ENCODE assay signal across 10 mouse cellular contexts in genomic region chr6:128993221-128993620, GRCm38 (mm10). TPM values are rescaled to one million over a fixed set of nuclear protein-coding genes. Genes with fewer than 3 reads are reported as not detected.
A peak's percentile ranks its signal among the peaks of the same experiment; 100 is the strongest.
DNase-seq lines count a peak whose midpoint lies in the region; ATAC-seq lines count a peak whose summit lies in the region.
"Had no signal": no experiment of that assay in that cellular context is flagged by ENCODE, and none has a peak within 500 bp of the region (broad histone marks: within the 10 kb centered on the region; RNA-seq: fewer than 3 reads in every experiment).

No protein-coding gene starts in this region.

- H3K27ac ChIP-seq in lung, embryonic 16.5 days (ENCODE audit: low read length) = peak overlapping the region; percentile 81
- H3K27ac ChIP-seq in hindbrain, embryonic 14.5 days = peak overlapping the region; percentile 21; the same call in 1 of the 2 replicates
- peak overlapping the region; percentile 60; the same call in 1 of the 2 replicates for H3K27ac ChIP-seq in neural tube, embryonic 15.5 days (replicated peaks)
- H3K27ac ChIP-seq: intestine, embryonic 15.5 days; liver, embryonic 15.5 days had no signal

- H3K4me1 ChIP-seq in lung, embryonic 16.5 days (replicated peaks; ENCODE audit: control insufficient read depth, insufficient read depth, low read length) = peaks cover 12% of the 10 kb centered on the region; the same call in 1 of the 2 replicates
- 0 out of 2 replicates have a peak, but pooled peaks cover 8% of the 10 kb centered on the region for H3K4me1 ChIP-seq in hindbrain, embryonic 14.5 days (replicated peaks; ENCODE audit: control insufficient read depth, insufficient read depth, low read length)
- H3K4me1 ChIP-seq in neural tube, embryonic 15.5 days = peaks cover 12% of the 10 kb centered on the region; the same call in 1 of the 2 replicates

- no peak for DNase-seq in lung, postnatal 14 days
- DNase-seq in hindbrain, embryonic 14.5 days (ENCODE audit: low spot score) = no peak
- DNase-seq in gastrocnemius, postnatal 10 days = no peak
- DNase-seq in embryo, embryonic 9.5 days (ENCODE audit: extremely low spot score) = no peak
- DNase-seq: cerebellum, adult 18-20 months had no signal

- no peaks in the 10 kb centered on the region for H3K36me3 ChIP-seq in lung, embryonic 16.5 days (ENCODE audit: control insufficient read depth, insufficient read depth, low read length)
- H3K36me3 ChIP-seq in hindbrain, embryonic 14.5 days (replicated peaks; ENCODE audit: control insufficient read depth, insufficient read depth) = no peaks in the 10 kb centered on the region
- no peaks in the 10 kb centered on the region for H3K36me3 ChIP-seq in neural tube, embryonic 15.5 days
- H3K36me3 ChIP-seq: intestine, embryonic 15.5 days; liver, embryonic 15.5 days had no signal

- 56% methylated on average over 2 of the region's 2 CpGs for WGBS in lung, embryonic 16.5 days
- WGBS in hindbrain, embryonic 14.5 days = 44% methylated on average over 2 of the region's 2 CpGs
- WGBS in neural tube, embryonic 15.5 days = 24% methylated on average over 2 of the region's 2 CpGs

- no peak overlapping the region for H3K4me3 ChIP-seq in lung, embryonic 16.5 days (ENCODE audit: low read length)
- H3K4me3 ChIP-seq in hindbrain, embryonic 14.5 days (replicated peaks; ENCODE audit: low read length) = no peak overlapping the region
- H3K4me3 ChIP-seq in neural tube, embryonic 15.5 days (replicated peaks) = no peak overlapping the region
- H3K4me3 ChIP-seq: intestine, embryonic 15.5 days; liver, embryonic 15.5 days had no signal

- no peak for ATAC-seq in lung, embryonic 16.5 days (ENCODE audit: low read depth)
- peak; percentile 58 for ATAC-seq in common myeloid progenitor, adult 5-6 weeks (replicated peaks; ENCODE audit: low read depth, poor library complexity, severe bottlenecking)
- no peak for ATAC-seq in hindbrain, embryonic 14.5 days (ENCODE audit: low FRiP score)
- no peak for ATAC-seq in neural tube, embryonic 15.5 days (ENCODE audit: low FRiP score)
- ATAC-seq: intestine, embryonic 15.5 days had no signal

- H3K4me2 ChIP-seq in lung, embryonic 16.5 days (ENCODE audit: low read depth, low read length) = peak overlapping the region; percentile 30
- 0 out of 2 replicates have a peak overlapping the region, but pooled peaks have one; percentile 12 for H3K4me2 ChIP-seq in hindbrain, embryonic 14.5 days (replicated peaks)
- peak overlapping the region; percentile 22 for H3K4me2 ChIP-seq in neural tube, embryonic 15.5 days
- H3K4me2 ChIP-seq: intestine, embryonic 15.5 days; liver, embryonic 15.5 days had no signal

- no peaks in the 10 kb centered on the region for H3K27me3 ChIP-seq in lung, embryonic 16.5 days (ENCODE audit: control insufficient read depth, insufficient read depth, low read depth, low read length)
- H3K27me3 ChIP-seq in hindbrain, embryonic 14.5 days (ENCODE audit: control insufficient read depth, insufficient read depth, low read length) = 0 out of 2 replicates have a peak, but pooled peaks cover 3% of the 10 kb centered on the region
- no peaks in the 10 kb centered on the region; the same call in 1 of the 2 replicates for H3K27me3 ChIP-seq in neural tube, embryonic 15.5 days (replicated peaks)
- H3K27me3 ChIP-seq: intestine, embryonic 15.5 days; liver, embryonic 15.5 days had no signal

- H3K9me3 ChIP-seq in lung, embryonic 16.5 days (ENCODE audit: control insufficient read depth, low read length) = no peaks in the 10 kb centered on the region
- no peaks in the 10 kb centered on the region for H3K9me3 ChIP-seq in hindbrain, embryonic 14.5 days (ENCODE audit: control insufficient read depth, low read length)
- H3K9me3 ChIP-seq in neural tube, embryonic 15.5 days (replicated peaks) = no peaks in the 10 kb centered on the region
- H3K9me3 ChIP-seq: intestine, embryonic 15.5 days; liver, embryonic 15.5 days had no signal

- H3K9ac ChIP-seq in lung, embryonic 16.5 days (ENCODE audit: low read length) = peak overlapping the region; percentile 28; the same call in 1 of the 2 replicates
- no peak overlapping the region for H3K9ac ChIP-seq in hindbrain, embryonic 14.5 days
- no peak overlapping the region; the same call in 1 of the 2 replicates for H3K9ac ChIP-seq in neural tube, embryonic 15.5 days (replicated peaks)
- H3K9ac ChIP-seq: intestine, embryonic 15.5 days; liver, embryonic 15.5 days had no signal

RNA-seq across cellular contexts. Expression of gene Klrb1f, which starts 52.5 kb away (rescaled TPM):
- 0.67 and 0.68 TPM in 2 replicates for polyA plus RNA-seq in lung, embryonic 16.5 days (2015; fragmentation: Nextera tagmentation; extraction: Ambion mirVana)
- 11.3 and 20.6 TPM in 2 replicates for total RNA-seq in common myeloid progenitor, adult 5-6 weeks (2017)
- 0.37 and 0.62 TPM in 2 replicates for polyA plus RNA-seq in hindbrain, embryonic 14.5 days (2014; fragmentation: Nextera tagmentation; extraction: Ambion mirVana)
- 0.58 and 0.78 TPM in 2 replicates for polyA plus RNA-seq in neural tube, embryonic 15.5 days (2015; fragmentation: Nextera tagmentation; extraction: Ambion mirVana)
- total RNA-seq in gastrocnemius, postnatal 10 days (2021) = not detected

RNA-seq across cellular contexts. Expression of gene Clec2g, which starts 59.0 kb away (rescaled TPM):
- polyA plus RNA-seq in lung, embryonic 16.5 days (2015; fragmentation: Nextera tagmentation; extraction: Ambion mirVana) = not detected in 2 replicates
- total RNA-seq in common myeloid progenitor, adult 5-6 weeks (2017) = not detected in 2 replicates
- not detected in 2 replicates for polyA plus RNA-seq in hindbrain, embryonic 14.5 days (2014; fragmentation: Nextera tagmentation; extraction: Ambion mirVana)
- polyA plus RNA-seq in neural tube, embryonic 15.5 days (2015; fragmentation: Nextera tagmentation; extraction: Ambion mirVana) = not detected in 2 replicates
- total RNA-seq in gastrocnemius, postnatal 10 days (2021) = 1 to 10 TPM; 2.2 to 3.1 TPM
- polyA plus RNA-seq: intestine, embryonic 15.5 days; liver, embryonic 15.5 days had no signal

Comparison
In these comparisons a context has a peak if more than half of its experiments do, and no peak if none do; other contexts are left out.
1. H3K27ac ChIP-seq: peak in every context shown above with its lines; median percentile 81 in lung, embryonic 16.5 days; 60 in neural tube, embryonic 15.5 days; 21 in hindbrain, embryonic 14.5 days.